12 mouse cellular contexts compared by ENCODE assay signal in genomic region chr7:74471740-74472139, GRCm38 (mm10).
"Had no signal": no experiment of that assay in that cellular context is flagged by ENCODE, and none has a peak within 500 bp of the region (broad histone marks: within the 10 kb centered on the region; RNA-seq: fewer than 3 reads in every experiment).

No protein-coding gene starts in this region.

- H3K27me3 ChIP-seq: limb, embryonic 13.5 days; neural tube, embryonic 15.5 days had no signal

- H3K27ac ChIP-seq: limb, embryonic 13.5 days; liver, embryonic 14.5 days; midbrain, embryonic 10.5 days; neural tube, embryonic 15.5 days had no signal

- DNase-seq: kidney, postnatal 10 days; left cerebral cortex, postnatal 4 days; lung, adult 18-20 months; lung, postnatal 36 days; midbrain, embryonic 14.5 days; thymus, adult 18-20 months; thymus, postnatal 14 days had no signal

- H3K4me3 ChIP-seq: limb, embryonic 13.5 days; midbrain, embryonic 10.5 days; myocyte; neural tube, embryonic 15.5 days had no signal

- H3K36me3 ChIP-seq: limb, embryonic 13.5 days; midbrain, embryonic 10.5 days; neural tube, embryonic 15.5 days had no signal

- H3K9ac ChIP-seq: limb, embryonic 13.5 days; liver, embryonic 14.5 days; neural tube, embryonic 15.5 days had no signal

- H3K9me3 ChIP-seq: limb, embryonic 13.5 days; midbrain, embryonic 10.5 days; neural tube, embryonic 15.5 days had no signal

- H3K4me2 ChIP-seq: limb, embryonic 13.5 days; neural tube, embryonic 15.5 days had no signal
